Mouse (Mus musculus) bone marrow, adult 2 months (tissue): ENCODE results near the gene Ust.

Experiments used
- CTCF ChIP-seq: fragments of 200-500 bp; IDR thresholded peaks from 2 replicates; pipeline ENCODE4 v1.5.1; 2011; ENCODE audit warnings: low read length, control low read depth; ENCODE audit not compliant: control insufficient read depth, insufficient read depth
- POLR2A ChIP-seq: fragments of 200-500 bp; IDR thresholded peaks from 2 replicates; pipeline ENCODE4 v1.6.1; 2011; ENCODE audit warnings: low read depth, mild to moderate bottlenecking, control low read depth, low read length, borderline replicate concordance; ENCODE audit not compliant: control insufficient read depth

GRCm38 (mm10) chr10:8495543-8496141, 23.0 kb downstream of the Ust start:
- TF ChIP-seq CTCF, result no peak
- TF ChIP-seq POLR2A, result no peak
